Mouse (Mus musculus): Measurements from ENCODE around the gene Atp6v0e.

DNA sequence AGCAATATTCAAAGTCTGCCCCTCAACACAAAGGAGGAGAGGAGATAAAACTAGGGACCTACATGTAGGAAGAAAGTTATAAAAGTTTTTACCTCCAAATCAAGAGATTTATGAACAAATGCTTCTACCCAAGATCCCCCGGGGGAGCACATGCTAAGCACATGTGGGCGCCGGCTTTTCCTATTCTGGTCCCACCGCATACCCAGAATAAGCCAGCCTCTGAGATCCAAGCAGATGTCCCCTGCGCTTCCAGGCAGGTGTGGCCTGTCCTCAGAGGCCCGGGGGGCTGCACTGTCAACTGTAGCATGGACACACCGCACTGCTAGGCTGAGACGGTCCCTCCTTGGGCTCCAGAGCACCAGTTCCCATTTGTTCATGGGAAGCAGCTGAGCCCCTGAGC lies 19.6 kb upstream of the Atp6v0e start:
- TF ChIP-seq CTCF (IDR thresholded peaks at IDR 0.05) (no peak), EP300 (IDR thresholded peaks at IDR 0.05) (no peak)

Data from lung, postnatal 0 days (tissue).